Mouse (Mus musculus) brain, embryonic 14.5 days (tissue): ENCODE results near the gene Usp48.

Experiments used
- CTCF ChIP-seq: fragments of 200-500 bp; IDR thresholded peaks from 2 replicates; pipeline ENCODE4 v1.5.1; 2012; ENCODE audit warnings: inconsistent platforms, mild to moderate bottlenecking, moderate library complexity, borderline replicate concordance; ENCODE audit not compliant: insufficient read depth, insufficient read length; ENCODE audit errors: extremely low read depth
- POLR2A ChIP-seq: fragments of 200-500 bp; IDR thresholded peaks from 2 replicates; pipeline ENCODE4 v1.6.1; 2012; ENCODE audit warnings: mild to moderate bottlenecking, inconsistent platforms, borderline replicate concordance; ENCODE audit not compliant: poor library complexity, insufficient read depth, insufficient read length, severe bottlenecking; ENCODE audit errors: extremely low read depth

DNA sequence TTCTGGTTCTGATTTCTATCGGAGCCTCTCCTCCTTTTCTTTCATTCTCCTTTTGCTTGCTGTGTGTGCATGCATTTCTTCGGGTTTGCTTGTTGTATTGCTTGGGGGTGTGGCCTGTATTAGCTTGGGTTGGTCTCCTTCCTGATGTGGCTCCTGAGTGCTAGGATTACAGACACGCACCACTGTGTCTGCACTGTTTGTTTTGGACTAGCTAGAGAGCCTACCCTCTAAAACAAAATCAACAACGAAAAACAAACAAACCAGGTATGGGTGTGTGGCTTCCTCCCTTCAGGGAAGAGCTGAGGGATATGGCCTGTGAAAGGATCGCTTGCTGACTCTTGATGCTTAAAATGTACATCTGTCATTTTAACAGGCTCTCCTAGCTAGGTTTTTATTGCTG lies 57.4 kb downstream of the Usp48 start:
- TF ChIP-seq CTCF (no peak), POLR2A (no peak)
